Mouse (Mus musculus): ENCODE results near the gene Jchain.
"Not testable (repeated sequence)": the region's sequence is repeated elsewhere in the genome, so short reads cannot be mapped to it uniquely, and the experiment has no call there.

The Jchain gene

DNA sequence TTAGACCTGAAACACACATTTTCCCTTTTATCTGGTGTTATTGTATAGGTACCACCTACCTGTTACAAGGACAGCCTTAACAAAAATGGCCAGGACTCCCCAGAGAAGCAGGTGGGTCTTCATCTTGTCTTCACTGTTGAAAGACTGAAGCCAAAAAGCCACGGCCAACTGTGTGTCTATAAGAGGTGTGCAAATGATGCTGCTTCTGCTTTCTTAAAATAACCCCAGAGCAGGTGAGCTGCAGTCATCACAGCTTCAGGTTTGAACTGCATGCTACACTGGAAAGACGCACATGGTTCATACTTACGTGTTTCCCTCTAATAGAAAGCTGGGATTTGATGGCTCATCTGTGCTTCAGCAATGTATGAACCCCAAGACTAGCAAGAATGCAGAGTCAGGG lies at the start of gene Jchain:
TSS of gene Jchain (minus strand) at position 235 of the 400 bp plus-strand sequence.
- no peak for DNase-seq (ENCODE audit: low spot score in 2 of 2)

DNA sequence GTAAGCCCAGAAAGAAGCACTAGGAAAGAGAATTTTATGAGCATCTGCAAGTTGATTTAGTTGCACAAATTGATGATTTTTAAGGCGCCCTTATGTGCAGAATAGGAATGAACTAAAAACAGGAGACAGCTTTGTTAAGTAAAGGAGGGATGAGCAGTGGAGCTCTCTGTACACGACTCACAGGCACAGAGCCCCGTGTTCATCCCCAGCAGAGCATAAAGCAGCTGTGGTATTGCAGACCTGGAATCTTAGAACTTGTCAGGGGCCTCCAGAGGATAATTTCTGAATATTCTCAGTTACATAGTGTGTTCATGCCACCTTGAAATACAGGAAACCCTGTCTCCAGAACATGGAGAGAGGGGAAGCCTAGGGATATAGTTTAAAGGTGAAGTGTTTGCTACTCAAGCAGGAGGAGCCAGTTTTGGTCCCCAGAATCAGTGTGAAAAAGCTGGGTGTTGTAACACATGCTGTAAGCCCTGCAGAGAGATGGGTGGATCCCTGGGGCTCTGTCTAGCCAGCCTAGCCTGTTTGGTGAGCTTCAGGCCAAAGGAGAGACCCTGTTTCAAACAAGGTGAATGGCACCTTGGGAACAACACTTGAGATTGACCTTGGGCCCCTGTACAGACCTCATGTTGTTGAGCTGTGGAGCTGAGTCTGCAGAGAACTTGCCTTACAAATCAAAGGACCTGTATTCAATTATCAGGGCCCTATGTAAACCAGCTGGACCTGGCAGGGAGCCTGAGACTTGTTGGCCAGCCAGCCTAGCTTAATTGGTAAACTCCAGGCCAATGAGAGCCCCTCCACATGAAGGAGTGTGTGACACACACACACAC lies 48.0 kb upstream of the Jchain start:
- no peak for DNase-seq (ENCODE audit: low spot score in 2 of 2)

DNA sequence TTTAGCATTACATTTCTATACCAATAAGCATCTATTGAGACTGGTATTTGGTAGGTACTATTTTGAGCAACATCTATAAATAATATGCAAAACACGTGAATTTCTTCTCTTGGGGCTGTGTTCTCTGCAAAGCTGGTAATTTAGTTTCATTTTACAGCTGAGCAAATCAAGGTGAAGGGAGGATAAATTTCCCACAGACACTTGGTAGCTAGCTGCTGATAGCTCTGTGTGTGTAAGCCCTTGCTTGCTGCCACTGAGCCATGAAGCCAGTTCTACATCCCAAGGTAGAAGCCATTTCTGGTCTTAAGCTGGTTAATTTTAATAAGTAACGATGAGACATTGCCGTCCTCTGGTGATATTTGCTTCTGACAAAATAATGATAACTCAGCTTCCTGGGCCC lies 47.1 kb upstream of the Jchain start:
- DNase-seq (ENCODE audit: low spot score in 2 of 2): no peak

DNA sequence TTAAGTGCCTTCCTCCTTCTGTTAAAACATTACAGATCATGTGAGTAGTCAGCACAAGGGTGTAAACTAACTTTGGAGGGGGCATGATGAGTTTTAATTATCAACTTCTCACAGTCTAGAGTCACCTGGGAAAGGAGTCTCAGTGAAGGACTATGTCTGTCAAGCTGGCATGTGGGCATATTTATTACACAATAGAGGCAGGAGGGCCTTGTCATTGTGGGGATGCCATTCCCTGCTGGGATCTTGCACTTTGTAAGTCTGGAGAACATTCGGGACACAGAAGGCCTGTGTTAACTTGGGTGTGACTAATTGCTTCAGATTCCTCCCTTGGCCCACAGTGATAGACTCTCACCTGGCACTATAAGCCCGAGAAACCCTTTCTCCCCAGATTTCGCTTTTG lies 41.9 kb upstream of the Jchain start:
- no peak for DNase-seq (ENCODE audit: low spot score in 2 of 2)

DNA sequence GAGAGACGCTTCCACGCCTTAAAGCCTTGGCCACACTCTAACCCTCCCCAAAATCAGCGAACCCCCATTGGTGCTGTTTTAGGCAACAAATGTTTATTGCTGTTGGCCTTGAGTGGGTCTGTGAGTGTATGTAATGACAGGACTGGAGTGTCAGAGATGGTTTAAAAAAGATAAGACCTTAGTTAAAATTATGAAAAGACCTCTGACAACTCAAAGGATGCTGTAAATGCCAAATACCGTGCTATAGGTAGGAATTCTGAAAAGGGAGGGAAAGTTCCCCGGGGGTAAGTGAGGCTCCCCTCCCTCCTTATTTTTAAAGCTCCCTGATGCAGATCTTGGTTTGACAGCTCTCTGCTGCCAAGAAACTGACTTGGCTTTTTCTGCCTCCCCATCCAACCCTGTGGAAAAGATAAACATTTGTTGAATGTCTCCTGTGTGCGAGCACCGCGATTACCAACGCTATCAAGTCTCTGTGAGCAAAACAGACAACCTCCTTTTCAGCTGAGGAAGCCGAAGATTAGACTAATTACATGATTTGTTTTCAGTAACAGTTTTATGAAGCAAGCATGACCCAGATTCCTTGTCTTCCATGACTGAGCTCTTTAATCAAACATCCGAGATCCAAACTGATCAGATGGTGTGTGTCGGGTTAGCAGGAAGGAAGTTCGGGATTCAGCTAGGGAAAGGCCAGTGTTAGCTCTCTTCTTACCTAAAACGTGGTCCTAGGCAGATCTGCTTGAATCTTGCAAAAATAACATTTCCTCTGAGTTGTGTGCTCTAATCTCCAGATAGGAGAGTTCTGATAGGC lies 38.5 kb upstream of the Jchain start:
- no peak for DNase-seq (ENCODE audit: low spot score in 2 of 2)

DNA sequence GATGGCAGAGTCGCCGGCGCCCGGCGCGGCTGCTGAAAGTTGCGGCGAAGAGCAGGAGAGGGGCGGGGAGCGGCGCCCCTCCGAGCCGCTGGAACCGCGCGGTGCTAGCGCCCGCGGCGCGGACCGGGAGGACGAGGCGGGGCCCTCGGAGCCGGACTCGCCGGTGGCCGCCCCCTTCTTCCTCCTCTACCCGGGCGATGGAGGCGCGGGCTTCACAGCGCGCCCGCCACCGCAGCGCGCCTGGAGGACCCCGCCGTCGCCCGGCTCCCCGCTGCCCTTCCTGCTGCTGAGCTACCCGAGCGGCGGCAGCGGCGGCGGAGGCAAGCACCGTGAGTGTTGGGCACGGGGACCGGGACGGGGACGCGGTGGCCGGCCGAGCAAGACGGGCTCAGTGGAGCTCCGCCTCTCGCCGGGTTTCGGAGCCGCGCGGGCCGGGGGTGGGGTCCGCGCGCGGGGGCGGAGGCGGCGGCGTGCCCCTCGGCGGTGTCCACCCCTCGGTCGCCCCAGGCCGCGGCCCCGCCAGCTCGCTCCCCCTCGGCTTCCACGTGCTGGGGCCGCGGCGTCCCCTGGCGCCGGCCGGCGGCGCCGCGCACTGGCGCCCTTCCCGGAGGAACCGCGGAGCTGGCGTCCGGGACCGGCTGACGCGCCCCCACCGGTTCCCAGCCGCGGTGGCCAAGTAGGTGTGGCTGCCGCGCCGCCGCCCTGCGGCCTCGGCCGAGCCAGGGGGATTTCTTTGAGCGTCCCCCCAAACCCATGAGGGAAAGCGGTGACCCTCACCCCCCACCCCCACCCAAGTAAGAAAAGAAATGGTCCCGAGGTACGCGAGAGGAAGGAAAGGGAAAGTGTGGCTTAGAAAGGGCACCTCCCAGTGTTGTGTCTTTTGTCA lies 37.7 kb upstream of the Jchain start:
- peak in 1 of 2 experiments; percentile 18 for DNase-seq (ENCODE audit: low spot score in 2 of 2)

DNA sequence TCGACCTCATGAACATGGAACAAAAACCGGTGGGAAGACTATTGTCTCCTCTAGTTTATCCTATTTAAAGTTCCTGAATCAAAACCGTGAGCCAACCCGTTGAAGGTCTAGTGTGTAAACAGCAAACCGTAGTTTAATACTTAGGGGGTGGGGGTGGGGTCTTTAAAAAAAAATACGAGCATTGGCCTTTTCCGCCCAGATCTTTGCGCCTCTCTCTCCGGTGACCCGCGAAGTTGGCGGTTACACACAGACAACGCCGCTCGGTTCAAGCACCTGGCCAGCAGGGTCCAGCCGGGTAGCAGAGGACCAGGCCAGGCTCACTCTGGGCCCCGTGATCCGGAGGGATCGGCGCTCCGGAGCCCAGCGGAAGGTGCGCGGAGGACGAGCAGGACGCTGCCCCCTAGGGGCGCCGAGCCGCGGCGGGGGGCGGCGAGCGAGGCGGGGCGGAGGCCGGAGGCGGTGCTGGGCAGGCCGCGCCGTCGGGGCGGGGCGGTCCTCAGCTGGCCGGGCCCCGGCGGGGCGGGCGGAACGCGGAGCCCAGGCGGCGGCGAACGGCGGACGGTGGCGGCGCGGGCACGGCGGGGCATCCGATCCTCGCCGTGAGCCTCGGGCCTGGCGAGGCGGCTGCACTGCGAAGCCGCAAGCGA lies 36.9 kb upstream of the Jchain start, which contains the start of gene Rufy3:
TSS of gene Rufy3 (plus strand) at position 540 of the 647 bp plus-strand sequence.
- DNase-seq (ENCODE audit: low spot score in 2 of 2): peak; percentile 66 to 71

DNA sequence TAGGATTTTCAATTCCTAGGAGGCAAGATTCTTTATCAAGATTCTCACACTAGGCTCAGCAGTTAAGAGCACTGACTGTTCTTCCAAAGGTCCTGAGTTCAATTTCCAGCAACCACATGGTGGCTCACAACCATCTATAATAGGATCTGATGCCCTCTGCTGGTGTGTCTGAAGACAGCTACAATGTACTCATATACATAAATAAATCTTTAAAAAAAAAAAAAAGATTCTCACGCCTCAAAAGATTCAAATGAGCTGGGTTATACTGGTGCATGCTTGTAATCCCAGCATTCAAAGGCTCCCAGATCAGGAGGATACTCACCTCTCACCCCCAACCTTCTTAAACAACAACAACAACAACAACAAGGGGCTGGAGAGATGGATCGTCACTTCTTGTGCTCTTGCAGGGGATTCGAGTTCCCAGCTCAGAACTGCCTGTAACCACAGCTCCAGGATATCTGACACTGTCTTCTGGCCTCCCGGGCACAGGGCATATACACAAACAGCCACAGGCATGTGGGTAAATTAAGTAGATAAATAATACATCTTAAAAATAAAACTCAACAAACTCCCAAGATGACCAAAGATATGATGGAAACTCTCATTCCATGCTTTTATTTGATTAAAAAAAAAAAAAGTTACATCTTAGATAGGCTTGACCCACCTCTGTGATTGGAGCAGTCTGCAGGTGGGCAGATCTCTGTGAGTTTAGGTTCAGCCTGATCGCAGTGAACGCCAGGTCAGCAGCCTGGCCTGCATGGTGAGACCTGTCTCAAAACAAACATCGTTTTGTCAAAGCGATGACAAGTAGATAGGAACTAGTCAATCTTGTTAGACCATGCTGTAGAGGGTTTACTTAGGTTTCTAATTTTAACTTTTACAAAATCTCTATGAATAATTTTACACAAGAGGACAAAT lies 35.4 kb upstream of the Jchain start:
- no peak for DNase-seq (ENCODE audit: low spot score in 2 of 2)

DNA sequence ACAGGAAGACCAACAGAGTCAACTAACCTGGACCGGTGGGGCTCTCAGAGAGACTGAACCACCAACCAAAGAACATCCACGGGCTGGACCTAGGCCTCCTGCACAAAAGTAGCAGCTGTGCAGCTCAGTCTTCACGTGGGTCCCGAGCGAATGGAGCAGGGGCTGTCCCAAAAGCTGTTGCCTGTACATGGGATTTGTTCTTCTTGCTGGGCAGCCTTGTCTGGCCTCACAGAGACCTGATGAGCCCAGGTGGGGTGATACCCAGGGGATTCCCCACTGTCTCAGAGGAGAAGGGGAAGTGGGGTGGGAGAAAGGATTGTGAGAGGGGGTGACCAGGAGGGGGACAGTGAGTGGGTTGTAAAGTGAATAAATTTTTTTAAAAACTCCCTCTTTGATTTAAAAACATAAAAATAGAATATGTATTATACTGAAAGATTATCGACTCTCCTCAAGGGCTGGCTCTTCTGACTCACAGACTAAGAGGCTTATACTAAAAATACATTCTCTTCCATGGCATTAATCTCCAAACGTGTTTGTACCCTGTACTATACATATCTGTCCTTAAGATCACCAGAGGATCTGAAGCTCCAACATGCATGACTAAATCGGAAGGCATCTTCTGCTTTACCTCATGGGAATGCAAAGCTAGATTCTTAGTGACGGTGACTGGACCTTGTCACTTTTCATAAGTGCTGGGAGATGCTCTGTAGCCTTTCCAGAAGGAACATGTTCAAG lies 33.6 kb upstream of the Jchain start:
- DNase-seq (ENCODE audit: low spot score in 2 of 2): no peak

DNA sequence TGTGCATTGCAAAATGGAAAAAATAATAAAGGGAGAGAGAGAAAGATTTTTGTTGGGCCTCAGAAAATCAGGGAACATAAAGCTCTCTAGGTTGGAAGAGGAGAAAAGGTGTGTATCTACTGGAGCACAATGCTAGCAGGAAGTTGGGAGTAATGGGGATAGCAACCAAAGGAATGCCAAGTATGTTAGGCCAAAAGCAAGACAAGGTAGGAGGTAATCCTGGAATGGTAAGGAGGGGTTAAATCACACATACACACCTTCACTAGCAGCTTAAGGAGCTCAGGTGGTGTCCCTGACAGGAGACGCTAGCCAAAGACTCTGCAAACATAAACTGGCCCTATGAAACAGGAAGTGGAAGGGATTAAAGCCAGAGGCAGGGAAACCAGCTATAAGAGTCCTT lies 31.3 kb upstream of the Jchain start:
- no peak for DNase-seq (ENCODE audit: low spot score in 2 of 2)

DNA sequence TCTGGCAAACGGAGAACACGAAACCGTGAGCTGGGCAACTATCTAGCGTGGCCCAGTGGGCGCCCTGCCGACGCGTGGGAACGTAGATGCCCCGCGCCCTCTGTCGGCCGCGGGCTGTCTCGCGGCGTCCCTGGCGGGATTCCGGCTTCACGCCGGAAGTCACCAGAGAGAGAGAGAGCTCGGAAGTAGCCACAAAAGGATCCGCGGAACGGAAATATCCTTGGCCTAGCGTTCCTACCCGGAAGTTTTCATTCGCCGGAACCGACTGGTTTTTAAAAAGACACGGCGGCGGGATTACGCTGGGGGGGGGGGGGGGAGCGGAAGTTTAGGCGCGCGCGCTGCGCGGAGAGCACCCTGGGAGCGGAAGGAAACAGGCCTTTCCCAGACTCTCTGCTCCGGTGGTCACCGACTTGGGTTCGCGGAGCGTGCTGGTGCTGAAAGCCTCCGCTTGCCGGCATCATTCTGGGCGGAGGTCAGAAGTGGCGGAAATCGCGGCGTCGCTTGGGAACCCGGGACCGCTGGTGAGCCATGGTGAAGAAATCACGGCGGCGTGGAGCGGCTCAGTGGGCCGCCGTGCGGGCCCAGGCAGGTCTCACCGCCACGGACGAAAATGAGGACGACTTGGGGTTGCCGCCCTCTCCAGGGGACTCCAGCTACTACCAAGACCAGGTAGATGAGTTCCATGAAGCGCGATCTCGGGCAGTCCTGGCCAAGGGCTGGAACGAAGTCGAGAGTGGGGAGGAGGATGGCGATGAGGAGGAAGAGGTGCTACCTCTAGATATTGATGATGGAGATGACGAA lies 26.6 kb upstream of the Jchain start, which contains the start of gene Utp3:
TSS of gene Utp3 (plus strand) at position 377 of the 801 bp plus-strand sequence.
- DNase-seq (ENCODE audit: low spot score in 2 of 2): peak; percentile 91 to 93

DNA sequence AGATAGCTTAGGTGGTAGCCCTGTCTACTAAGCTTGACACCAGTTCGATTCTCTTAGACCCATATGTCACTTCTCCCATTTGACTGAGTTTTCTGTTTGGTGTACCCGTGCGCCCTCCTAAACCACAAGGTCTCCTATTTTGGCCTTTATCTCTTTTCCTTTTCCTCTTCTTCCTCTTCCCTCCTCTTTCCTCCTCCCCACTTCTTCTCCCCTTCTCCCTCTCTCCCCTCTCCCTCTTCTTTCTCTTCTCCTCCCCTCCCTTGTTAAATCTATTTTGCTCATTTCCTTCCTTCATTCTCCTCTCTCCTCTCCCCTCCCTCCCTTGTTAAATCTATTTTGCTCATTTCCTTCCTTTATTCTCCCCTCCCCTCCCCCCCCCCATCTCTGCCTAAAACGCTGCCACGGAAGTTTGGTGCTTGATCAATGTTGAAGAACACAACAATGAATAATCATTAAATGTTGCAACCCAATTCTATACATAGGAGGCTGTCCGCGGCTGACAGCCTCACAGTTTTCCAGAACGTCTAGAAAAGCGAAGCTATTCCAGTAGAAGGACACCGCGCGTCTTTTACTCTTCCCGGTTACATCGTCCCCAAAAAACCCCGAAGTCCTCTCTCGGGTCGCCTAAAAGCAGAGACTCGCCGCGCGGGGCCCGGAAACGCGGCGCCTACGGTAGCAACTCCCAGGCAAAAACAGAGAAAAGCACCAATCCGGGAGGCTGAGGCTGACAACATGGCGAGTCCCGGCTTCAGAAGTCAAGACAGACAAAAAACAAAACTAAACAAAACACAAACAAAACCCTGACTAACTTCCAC lies 25.8 kb upstream of the Jchain start:
- no peak for DNase-seq (ENCODE audit: low spot score in 2 of 2)

DNA sequence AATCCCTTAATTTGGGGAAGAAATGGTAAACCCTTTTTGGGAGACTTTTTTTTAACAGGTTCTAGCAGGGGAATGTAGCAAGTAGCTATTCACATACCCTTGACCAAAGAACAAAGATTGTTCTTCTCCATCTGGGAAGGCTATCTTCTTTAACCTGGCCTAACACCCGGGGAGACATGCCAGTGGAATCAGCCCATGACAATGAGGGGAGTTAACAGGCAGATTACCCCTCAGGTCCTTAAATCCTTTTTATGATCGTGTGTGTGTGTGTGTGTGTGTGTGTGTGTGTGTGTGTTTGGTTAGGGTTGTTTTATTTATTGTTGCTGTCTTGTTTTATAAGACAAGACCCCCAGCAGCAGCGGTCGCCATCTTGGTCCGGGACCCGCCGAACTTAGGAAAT lies 17.8 kb upstream of the Jchain start:
- DNase-seq (ENCODE audit: low spot score in 2 of 2): no peak

DNA sequence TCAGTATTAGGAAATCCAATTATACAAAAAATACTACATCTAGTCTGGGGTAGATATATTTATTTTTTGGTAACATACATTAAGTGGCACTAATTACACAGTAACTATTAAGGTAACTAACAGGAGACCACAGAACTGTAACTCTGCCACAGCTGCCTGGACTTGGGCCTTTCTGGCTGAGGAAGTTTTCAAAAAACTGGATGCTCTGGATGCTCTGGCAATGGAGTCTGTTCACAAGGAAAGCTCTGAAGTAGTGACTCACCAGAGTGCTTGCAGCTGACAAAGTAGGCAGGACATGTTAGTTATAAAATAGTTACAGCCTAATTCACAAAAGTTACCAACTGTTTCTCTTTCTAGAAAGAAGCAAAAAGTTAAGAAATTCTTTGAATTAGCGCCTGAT lies 16.7 kb upstream of the Jchain start:
- DNase-seq (ENCODE audit: low spot score in 2 of 2): not testable (repeated sequence)

DNA sequence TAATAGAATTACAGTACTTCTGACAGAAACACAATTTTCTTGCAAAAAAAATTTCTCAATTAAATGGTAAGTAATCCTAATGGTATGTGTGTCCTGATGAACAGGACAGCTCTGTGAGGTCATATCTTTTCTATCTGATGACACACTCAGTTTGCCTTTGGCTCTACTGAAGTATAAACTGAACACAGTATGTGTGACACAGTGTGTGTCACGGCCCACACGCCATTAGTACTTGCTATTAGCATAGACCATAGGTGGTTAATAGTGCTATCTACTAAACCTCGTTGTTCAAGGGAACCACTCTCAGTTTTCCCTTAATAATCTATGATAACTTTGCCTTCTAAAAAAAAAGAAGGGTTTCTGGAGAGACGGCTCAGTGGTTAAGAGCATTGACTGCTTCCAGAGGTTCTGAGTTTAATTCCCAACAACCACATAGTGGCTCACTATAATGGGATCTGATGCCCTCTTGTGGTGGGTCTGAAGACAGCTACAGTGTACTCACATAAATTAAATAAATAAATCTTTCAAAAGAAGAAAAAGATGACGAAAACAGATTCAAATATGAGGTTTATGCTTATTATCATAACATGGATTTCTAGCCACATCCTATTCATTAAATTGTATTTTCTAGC lies 15.1 kb upstream of the Jchain start:
- peak in 1 of 2 experiments; percentile 12 for DNase-seq (ENCODE audit: low spot score in 2 of 2)

DNA sequence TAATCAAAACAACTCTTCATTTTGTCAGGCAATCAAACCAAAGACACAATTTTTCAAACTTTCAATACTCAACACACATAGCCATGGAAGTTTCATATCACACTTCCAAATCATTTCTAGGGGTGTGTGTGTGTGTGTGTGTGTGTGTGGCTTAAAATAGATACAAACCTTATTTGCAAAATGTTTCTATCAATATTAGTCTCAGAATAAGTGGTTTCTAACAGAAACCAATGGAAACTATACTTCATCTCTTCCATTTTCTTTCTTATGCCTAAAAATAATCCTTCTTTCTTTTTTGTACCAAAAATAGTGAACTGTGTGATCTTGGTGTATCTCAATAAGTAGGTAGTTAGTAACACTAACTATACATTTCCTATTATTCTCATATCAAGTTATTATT lies 13.2 kb upstream of the Jchain start:
- no peak for DNase-seq (ENCODE audit: low spot score in 2 of 2)

DNA sequence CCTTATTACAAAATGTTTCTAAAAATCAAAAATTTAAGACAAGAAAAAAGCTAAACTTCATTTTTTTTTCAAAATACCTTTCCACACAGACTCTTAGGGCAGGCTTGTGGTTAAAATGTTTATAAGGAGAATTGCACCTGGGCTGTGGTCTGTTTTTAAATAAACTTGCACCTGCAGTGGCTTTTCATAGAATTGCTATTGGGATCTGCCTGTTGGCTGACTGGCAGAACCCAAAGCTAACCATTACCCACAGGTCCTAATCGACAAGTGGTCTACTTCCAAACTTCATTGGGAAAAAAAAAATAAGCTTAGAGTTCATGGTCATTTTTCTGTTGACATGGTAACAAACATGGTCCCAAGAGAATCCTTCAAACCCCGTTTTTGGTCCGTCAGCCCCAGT lies 7.0 kb upstream of the Jchain start:
- DNase-seq (ENCODE audit: low spot score in 2 of 2): no peak
